Comparison of ENCODE assay signal across 11 mouse cellular contexts in the genomic region with DNA sequence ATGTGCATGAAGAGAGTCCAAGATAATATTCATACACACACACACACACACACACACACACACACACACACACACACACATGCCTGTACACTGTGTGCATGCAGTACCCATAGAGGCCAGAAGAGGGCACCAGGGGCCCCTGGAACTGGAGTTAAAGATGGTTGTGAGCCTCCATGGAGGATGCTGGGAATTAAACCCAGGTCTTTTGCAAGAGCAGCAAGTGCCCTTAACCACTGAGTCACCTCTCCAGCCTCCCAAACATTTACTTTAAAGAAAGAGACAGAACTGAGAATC. TPM values are rescaled to one million over a fixed set of nuclear protein-coding genes. Genes with fewer than 3 reads are reported as not detected.
DNase-seq lines count a peak whose midpoint lies in the region; ATAC-seq and TF ChIP-seq lines count a peak whose summit lies in the region.
"Had no signal": no experiment of that assay in that cellular context is flagged by ENCODE, and none has a peak within 500 bp of the region (broad histone marks: within the 10 kb centered on the region; RNA-seq: fewer than 3 reads in every experiment).

No protein-coding gene starts in this region.

- H3K9me3 ChIP-seq in heart, embryonic 15.5 days (replicated peaks) = no peaks in the 10 kb centered on the region
- no peaks in the 10 kb centered on the region for H3K9me3 ChIP-seq in intestine, embryonic 16.5 days (ENCODE audit: control insufficient read depth, low read length)
- H3K9me3 ChIP-seq: neural tube, embryonic 15.5 days had no signal

- TF ChIP-seq POLR2A in testis, adult 2 months (IDR thresholded peaks at IDR 0.05; ENCODE audit: control insufficient read depth, low read depth, low read length) = no peak

- 0 out of 2 replicates have a peak overlapping the region, but pooled peaks have one; percentile 2 for H3K27ac ChIP-seq in heart, embryonic 15.5 days
- H3K27ac ChIP-seq in testis, adult 2 months (ENCODE audit: control insufficient read depth, insufficient read depth, low read depth, low read length) = no peak overlapping the region
- H3K27ac ChIP-seq in intestine, embryonic 16.5 days (ENCODE audit: low read length) = peak overlapping the region; percentile 67; the same call in 1 of the 2 replicates
- H3K27ac ChIP-seq: neural tube, embryonic 15.5 days had no signal

- no peaks in the 10 kb centered on the region for H3K36me3 ChIP-seq in heart, embryonic 15.5 days
- H3K36me3 ChIP-seq in testis, adult 2 months (ENCODE audit: control insufficient read depth, insufficient read depth, low read length) = no peaks in the 10 kb centered on the region
- H3K36me3 ChIP-seq in intestine, embryonic 16.5 days (ENCODE audit: control insufficient read depth, insufficient read depth, low read length) = no peaks in the 10 kb centered on the region
- H3K36me3 ChIP-seq: neural tube, embryonic 15.5 days had no signal

- H3K4me3 ChIP-seq in heart, embryonic 15.5 days = no peak overlapping the region
- no peak overlapping the region for H3K4me3 ChIP-seq in testis, adult 2 months (ENCODE audit: control insufficient read depth, low read depth, low read length)
- H3K4me3 ChIP-seq in intestine, embryonic 16.5 days (ENCODE audit: low read length) = no peak overlapping the region
- H3K4me3 ChIP-seq: neural tube, embryonic 15.5 days had no signal

- peaks cover 38% of the 10 kb centered on the region for H3K4me1 ChIP-seq in heart, embryonic 15.5 days (replicated peaks)
- peaks cover 5% of the 10 kb centered on the region for H3K4me1 ChIP-seq in testis, adult 2 months (ENCODE audit: control insufficient read depth, insufficient read depth, low read length)
- peaks cover 48% of the 10 kb centered on the region for H3K4me1 ChIP-seq in intestine, embryonic 16.5 days (ENCODE audit: control insufficient read depth, insufficient read depth, low read length)

- H3K4me2 ChIP-seq in heart, embryonic 15.5 days = no peak overlapping the region
- no peak overlapping the region for H3K4me2 ChIP-seq in intestine, embryonic 16.5 days (ENCODE audit: low read depth, low read length)
- H3K4me2 ChIP-seq: neural tube, embryonic 15.5 days had no signal

- DNase-seq in heart, postnatal 10 days = no peak
- DNase-seq in testis, postnatal 14 days (ENCODE audit: low spot score) = no peak
- peak; percentile 47 to 48 for DNase-seq in thymus, postnatal 36 days
- no peak for DNase-seq in adrenal gland, postnatal 25 days
- DNase-seq: kidney, adult 9 months had no signal

- intact Hi-C loops in heart, postnatal 10 days (cut with DNase I) = no loop called here

- no peak overlapping the region for H3K9ac ChIP-seq in heart, embryonic 15.5 days
- no peak overlapping the region for H3K9ac ChIP-seq in intestine, embryonic 16.5 days (ENCODE audit: low read depth, low read length)
- H3K9ac ChIP-seq: neural tube, embryonic 15.5 days had no signal

- H3K27me3 ChIP-seq in heart, embryonic 15.5 days = no peaks in the 10 kb centered on the region
- no peaks in the 10 kb centered on the region for H3K27me3 ChIP-seq in testis, adult 2 months (ENCODE audit: control insufficient read depth, insufficient read depth, low read length)
- no peaks in the 10 kb centered on the region for H3K27me3 ChIP-seq in intestine, embryonic 16.5 days (replicated peaks; ENCODE audit: control insufficient read depth, insufficient read depth, low read length)
- H3K27me3 ChIP-seq: neural tube, embryonic 15.5 days had no signal

- peak; percentile 55; the same call in 1 of the 2 replicates for TF ChIP-seq CTCF in testis, adult 2 months (IDR thresholded peaks at IDR 0.05; ENCODE audit: control insufficient read depth, insufficient read depth, insufficient replicate concordance, low read depth, low read length)

- ATAC-seq in heart, embryonic 15.5 days (replicated peaks; ENCODE audit: insufficient number of reproducible peaks, insufficient read depth, low FRiP score, low read depth) = no peak
- no peak for ATAC-seq in intestine, embryonic 16.5 days
- ATAC-seq in activated CD4-positive, CD25-positive, alpha-beta regulatory T cell, adult 4 months = no peak
- ATAC-seq: Patski had no signal

RNA-seq across cellular contexts. Expression of a gene that starts 29.6 kb away (rescaled TPM):
- 144 and 163 TPM in 2 replicates for polyA plus RNA-seq in heart, embryonic 15.5 days (2015; fragmentation: Nextera tagmentation; extraction: Ambion mirVana)
- total RNA-seq in heart, postnatal 10 days (2021) = 10 to 100 TPM; 65.9 to 68.6 TPM
- polyA plus RNA-seq in testis, adult 2 months (2012; rRNA removed) = 29.4 and 38.1 TPM in 2 replicates
- 214 and 235 TPM in 2 replicates for polyA plus RNA-seq in intestine, embryonic 16.5 days (2015; fragmentation: Nextera tagmentation; extraction: Ambion mirVana)
- 84.6 and 90.1 TPM in 2 replicates for total RNA-seq in adrenal gland, postnatal 25 days (2021)
- 10 to 100 TPM; 60.2 to 68.0 TPM for polyA plus RNA-seq in activated CD4-positive, CD25-positive, alpha-beta regulatory T cell, adult 4 months (2017; shearing (Covaris generic))

RNA-seq across cellular contexts. Expression of a gene that starts 29.9 kb away (rescaled TPM):
- 1,832 and 2,366 TPM in 2 replicates for polyA plus RNA-seq in heart, embryonic 15.5 days (2015; fragmentation: Nextera tagmentation; extraction: Ambion mirVana)
- total RNA-seq in heart, postnatal 10 days (2021) = 1,000 to 10,000 TPM; 3,943 to 4,033 TPM
- 803 and 957 TPM in 2 replicates for polyA plus RNA-seq in testis, adult 2 months (2012; rRNA removed)
- polyA plus RNA-seq in intestine, embryonic 16.5 days (2015; fragmentation: Nextera tagmentation; extraction: Ambion mirVana) = 1,710 and 1,737 TPM in 2 replicates
- 1,243 and 1,285 TPM in 2 replicates for total RNA-seq in adrenal gland, postnatal 25 days (2021)
- 1,000 to 10,000 TPM; 1,217 to 1,292 TPM for polyA plus RNA-seq in activated CD4-positive, CD25-positive, alpha-beta regulatory T cell, adult 4 months (2017; shearing (Covaris generic))

RNA-seq across cellular contexts. Expression of a gene that starts 30.0 kb away (rescaled TPM):
- 2.1 and 2.5 TPM in 2 replicates for polyA plus RNA-seq in heart, embryonic 15.5 days (2015; fragmentation: Nextera tagmentation; extraction: Ambion mirVana)
- under 1 TPM in 1 of 2 experiments, not detected in 1; 0.48 TPM for total RNA-seq in heart, postnatal 10 days (2021)
- 0.57 and 0.59 TPM in 2 replicates for polyA plus RNA-seq in testis, adult 2 months (2012; rRNA removed)
- polyA plus RNA-seq in intestine, embryonic 16.5 days (2015; fragmentation: Nextera tagmentation; extraction: Ambion mirVana) = 1.5 TPM in 2 replicates
- total RNA-seq in adrenal gland, postnatal 25 days (2021) = not detected in 2 replicates
- polyA plus RNA-seq in activated CD4-positive, CD25-positive, alpha-beta regulatory T cell, adult 4 months (2017; shearing (Covaris generic)) = not detected

RNA-seq across cellular contexts. Expression of a gene that starts 38.2 kb away (rescaled TPM):
- polyA plus RNA-seq in heart, embryonic 15.5 days (2015; fragmentation: Nextera tagmentation; extraction: Ambion mirVana) = 12.6 and 18.9 TPM in 2 replicates
- 1 to 10 TPM; 6.0 to 7.7 TPM for total RNA-seq in heart, postnatal 10 days (2021)
- polyA plus RNA-seq in testis, adult 2 months (2012; rRNA removed) = 2.9 and 3.4 TPM in 2 replicates
- 55.5 and 55.6 TPM in 2 replicates for polyA plus RNA-seq in intestine, embryonic 16.5 days (2015; fragmentation: Nextera tagmentation; extraction: Ambion mirVana)
- 26.9 and 51.2 TPM in 2 replicates for total RNA-seq in adrenal gland, postnatal 25 days (2021)
- polyA plus RNA-seq in activated CD4-positive, CD25-positive, alpha-beta regulatory T cell, adult 4 months (2017; shearing (Covaris generic)) = 10 to 100 TPM; 17.9 to 24.8 TPM

RNA-seq across cellular contexts. Expression of a gene that starts 50.5 kb away (rescaled TPM):
- polyA plus RNA-seq in heart, embryonic 15.5 days (2015; fragmentation: Nextera tagmentation; extraction: Ambion mirVana) = 3.0 and 4.4 TPM in 2 replicates
- total RNA-seq in heart, postnatal 10 days (2021) = 1 to 10 TPM; 5.1 to 10.0 TPM
- 10.4 and 10.9 TPM in 2 replicates for polyA plus RNA-seq in testis, adult 2 months (2012; rRNA removed)
- polyA plus RNA-seq in intestine, embryonic 16.5 days (2015; fragmentation: Nextera tagmentation; extraction: Ambion mirVana) = 1.8 and 1.9 TPM in 2 replicates
- 11.3 and 12.3 TPM in 2 replicates for total RNA-seq in adrenal gland, postnatal 25 days (2021)
- polyA plus RNA-seq in activated CD4-positive, CD25-positive, alpha-beta regulatory T cell, adult 4 months (2017; shearing (Covaris generic)) = not detected

Comparison
In these comparisons a context has a peak if more than half of its experiments do, and no peak if none do; other contexts are left out.
1. DNase-seq: peak in thymus, postnatal 36 days (2 of 2); none in heart, postnatal 10 days (0 of 2), testis, postnatal 14 days (single experiment) and adrenal gland, postnatal 25 days (single experiment).